In genomic region chr7:16974018-16974417, GRCm38 (mm10) we compare ENCODE assay signal across 11 mouse cellular contexts. TPM values are rescaled to one million over a fixed set of nuclear protein-coding genes. Genes with fewer than 3 reads are reported as not detected.
DNase-seq lines count a peak whose midpoint lies in the region; ATAC-seq and TF ChIP-seq lines count a peak whose summit lies in the region.
"Had no signal": no experiment of that assay in that cellular context is flagged by ENCODE, and none has a peak within 500 bp of the region (broad histone marks: within the 10 kb centered on the region; RNA-seq: fewer than 3 reads in every experiment).

No protein-coding gene starts in this region.

- H3K79me2 ChIP-seq in myocyte (ENCODE audit: control insufficient read depth, insufficient read depth) = no peaks in the 10 kb centered on the region

- H3K4me3 ChIP-seq in limb, embryonic 13.5 days = no peak overlapping the region
- H3K4me3 ChIP-seq in limb, embryonic 10.5 days = no peak overlapping the region
- H3K4me3 ChIP-seq in embryonic facial prominence, embryonic 15.5 days (replicated peaks) = no peak overlapping the region
- no peak overlapping the region for H3K4me3 ChIP-seq in heart, postnatal 0 days (ENCODE audit: low read depth, low read length)
- no peak overlapping the region for H3K4me3 ChIP-seq in myocyte
- H3K4me3 ChIP-seq in forebrain, postnatal 0 days (ENCODE audit: low read depth, low read length) = no peak overlapping the region
- H3K4me3 ChIP-seq: embryonic facial prominence, embryonic 13.5 days had no signal

- no peak for TF ChIP-seq POLR2A in myocyte (IDR thresholded peaks at IDR 0.05; ENCODE audit: insufficient read length, low read depth)

- no peaks in the 10 kb centered on the region for H3K27me3 ChIP-seq in limb, embryonic 13.5 days
- H3K27me3 ChIP-seq in limb, embryonic 10.5 days (ENCODE audit: low read depth, poor library complexity, severe bottlenecking) = no peaks in the 10 kb centered on the region
- no peaks in the 10 kb centered on the region for H3K27me3 ChIP-seq in embryonic facial prominence, embryonic 15.5 days
- H3K27me3 ChIP-seq in heart, postnatal 0 days (ENCODE audit: control insufficient read depth, insufficient read depth, low read length) = no peaks in the 10 kb centered on the region
- no peaks in the 10 kb centered on the region for H3K27me3 ChIP-seq in myocyte (ENCODE audit: control insufficient read depth, insufficient read depth, insufficient read length)
- no peaks in the 10 kb centered on the region for H3K27me3 ChIP-seq in forebrain, postnatal 0 days (ENCODE audit: insufficient read depth, low read length)
- H3K27me3 ChIP-seq: embryonic facial prominence, embryonic 13.5 days had no signal

- no peak overlapping the region for H3K27ac ChIP-seq in limb, embryonic 13.5 days
- H3K27ac ChIP-seq in limb, embryonic 10.5 days = no peak overlapping the region
- no peak overlapping the region for H3K27ac ChIP-seq in embryonic facial prominence, embryonic 15.5 days (replicated peaks)
- 0 out of 2 replicates have a peak overlapping the region, but pooled peaks have one; percentile 53 for H3K27ac ChIP-seq in heart, postnatal 0 days (ENCODE audit: low read depth)
- no peak overlapping the region for H3K27ac ChIP-seq in forebrain, postnatal 0 days (ENCODE audit: low read depth, low read length)
- H3K27ac ChIP-seq: embryonic facial prominence, embryonic 13.5 days had no signal

- TF ChIP-seq CTCF in heart, postnatal 0 days (IDR thresholded peaks at IDR 0.05; ENCODE audit: low read depth) = no peak
- TF ChIP-seq CTCF in forebrain, postnatal 0 days (IDR thresholded peaks at IDR 0.05; ENCODE audit: low read depth) = no peak

- 67% methylated on average over 6 of the region's 6 CpGs for WGBS in limb, embryonic 13.5 days
- 77% methylated on average over 6 of the region's 6 CpGs for WGBS in limb, embryonic 10.5 days
- 57% methylated on average over 6 of the region's 6 CpGs for WGBS in embryonic facial prominence, embryonic 15.5 days
- 15% methylated on average over 6 of the region's 6 CpGs for WGBS in heart, postnatal 0 days
- 62% methylated on average over 6 of the region's 6 CpGs for WGBS in forebrain, postnatal 0 days

- ATAC-seq in limb, embryonic 13.5 days (ENCODE audit: low FRiP score, low read depth) = peak; percentile 72
- ATAC-seq in embryonic facial prominence, embryonic 15.5 days (ENCODE audit: insufficient number of reproducible peaks, low FRiP score, low TSS enrichment, low read depth) = peak; percentile 70; the same call in 1 of the 2 replicates
- peak; percentile 91 for ATAC-seq in heart, postnatal 0 days (ENCODE audit: insufficient read depth, low read depth)
- ATAC-seq in forebrain, postnatal 0 days = no peak

- H3K4me2 ChIP-seq in limb, embryonic 13.5 days (replicated peaks) = no peak overlapping the region
- no peak overlapping the region for H3K4me2 ChIP-seq in embryonic facial prominence, embryonic 15.5 days (replicated peaks)
- H3K4me2 ChIP-seq in heart, postnatal 0 days (ENCODE audit: low read depth, low read length) = no peak overlapping the region
- H3K4me2 ChIP-seq in myocyte (ENCODE audit: low read depth) = peak overlapping the region; percentile 37
- H3K4me2 ChIP-seq in forebrain, postnatal 0 days (ENCODE audit: low read depth) = no peak overlapping the region
- H3K4me2 ChIP-seq: embryonic facial prominence, embryonic 13.5 days; midbrain, embryonic 11.5 days had no signal

- peak; percentile 52; the same call in 1 of the 2 replicates for TF ChIP-seq EP300 in heart, postnatal 0 days (IDR thresholded peaks at IDR 0.05; ENCODE audit: low read depth)

- H3K9me3 ChIP-seq in limb, embryonic 13.5 days = no peaks in the 10 kb centered on the region
- no peaks in the 10 kb centered on the region for H3K9me3 ChIP-seq in limb, embryonic 10.5 days (replicated peaks)
- H3K9me3 ChIP-seq in embryonic facial prominence, embryonic 15.5 days (replicated peaks) = no peaks in the 10 kb centered on the region
- H3K9me3 ChIP-seq in heart, postnatal 0 days (replicated peaks; ENCODE audit: control insufficient read depth, low read length) = no peaks in the 10 kb centered on the region
- no peaks in the 10 kb centered on the region for H3K9me3 ChIP-seq in forebrain, postnatal 0 days (ENCODE audit: low read length)
- H3K9me3 ChIP-seq: embryonic facial prominence, embryonic 13.5 days had no signal

- H3K4me1 ChIP-seq in limb, embryonic 13.5 days = no peaks in the 10 kb centered on the region
- no peaks in the 10 kb centered on the region for H3K4me1 ChIP-seq in limb, embryonic 10.5 days
- H3K4me1 ChIP-seq in embryonic facial prominence, embryonic 15.5 days = no peaks in the 10 kb centered on the region
- 0 out of 2 replicates have a peak, but pooled peaks cover 8% of the 10 kb centered on the region for H3K4me1 ChIP-seq in heart, postnatal 0 days (ENCODE audit: control insufficient read depth, insufficient read depth)
- no peaks in the 10 kb centered on the region for H3K4me1 ChIP-seq in forebrain, postnatal 0 days (ENCODE audit: insufficient read depth)
- H3K4me1 ChIP-seq: embryonic facial prominence, embryonic 13.5 days had no signal

- DNase-seq in limb, embryonic 10.5 days (ENCODE audit: low spot score) = no peak
- DNase-seq in heart, postnatal 0 days (ENCODE audit: low spot score) = peak; percentile 73
- DNase-seq in forebrain, postnatal 0 days = no peak
- DNase-seq in cerebellum, adult 11 months = no peak
- no peak for DNase-seq in testis, postnatal 14 days (ENCODE audit: low spot score)
- DNase-seq: kidney, postnatal 10 days had no signal

- H3ac ChIP-seq in myocyte (ENCODE audit: control insufficient read depth, insufficient read length) = no peak overlapping the region

- no peak overlapping the region for H3K9ac ChIP-seq in limb, embryonic 13.5 days
- no peak overlapping the region for H3K9ac ChIP-seq in embryonic facial prominence, embryonic 15.5 days
- H3K9ac ChIP-seq in heart, postnatal 0 days (replicated peaks; ENCODE audit: low read depth, low read length) = no peak overlapping the region
- H3K9ac ChIP-seq in forebrain, postnatal 0 days = no peak overlapping the region
- H3K9ac ChIP-seq: embryonic facial prominence, embryonic 13.5 days had no signal

- H3K36me3 ChIP-seq in limb, embryonic 13.5 days = no peaks in the 10 kb centered on the region
- H3K36me3 ChIP-seq in limb, embryonic 10.5 days = no peaks in the 10 kb centered on the region
- H3K36me3 ChIP-seq in embryonic facial prominence, embryonic 15.5 days = no peaks in the 10 kb centered on the region
- no peaks in the 10 kb centered on the region for H3K36me3 ChIP-seq in heart, postnatal 0 days (replicated peaks; ENCODE audit: control insufficient read depth, insufficient read depth, low read length)
- no peaks in the 10 kb centered on the region for H3K36me3 ChIP-seq in myocyte (ENCODE audit: control insufficient read depth, insufficient read depth)
- no peaks in the 10 kb centered on the region for H3K36me3 ChIP-seq in forebrain, postnatal 0 days (ENCODE audit: insufficient read depth)
- H3K36me3 ChIP-seq: embryonic facial prominence, embryonic 13.5 days had no signal

RNA-seq across cellular contexts. Expression of gene Gm42372, which starts 8.9 kb away (rescaled TPM):
- 0.27 and 0.31 TPM in 2 replicates for polyA plus RNA-seq in limb, embryonic 13.5 days (2015; fragmentation: Nextera tagmentation; extraction: Ambion mirVana)
- polyA plus RNA-seq in limb, embryonic 10.5 days (2016; fragmentation: Nextera tagmentation; extraction: Ambion mirVana) = 0.96 and 0.98 TPM in 2 replicates
- polyA plus RNA-seq in embryonic facial prominence, embryonic 15.5 days (2015; fragmentation: Nextera tagmentation; extraction: Ambion mirVana) = 0.28 and 0.32 TPM in 2 replicates
- total RNA-seq in heart, postnatal 0 days (2014; rRNA removed; ENCODE audit: low replicate concordance) = not detected in 2 replicates
- not detected in 2 replicates for polyA plus RNA-seq in heart, postnatal 0 days (2015; fragmentation: Nextera tagmentation; extraction: Ambion mirVana)
- not detected for polyA plus RNA-seq in myocyte (2012; fragmentation: generic; extraction: Trizol)
- total RNA-seq in forebrain, postnatal 0 days (2014; rRNA removed) = 34.9 and 40.0 TPM in 2 replicates
- 4.0 and 5.9 TPM in 2 replicates for polyA plus RNA-seq in forebrain, postnatal 0 days (2015; fragmentation: Nextera tagmentation; extraction: Ambion mirVana)

RNA-seq across cellular contexts. Expression of gene Pnmal1, which starts 14.5 kb away (rescaled TPM):
- polyA plus RNA-seq in limb, embryonic 13.5 days (2015; fragmentation: Nextera tagmentation; extraction: Ambion mirVana) = 1.00 and 1.0 TPM in 2 replicates
- polyA plus RNA-seq in limb, embryonic 10.5 days (2016; fragmentation: Nextera tagmentation; extraction: Ambion mirVana) = 0.79 and 1.5 TPM in 2 replicates
- 1.8 and 2.9 TPM in 2 replicates for polyA plus RNA-seq in embryonic facial prominence, embryonic 15.5 days (2015; fragmentation: Nextera tagmentation; extraction: Ambion mirVana)
- total RNA-seq in heart, postnatal 0 days (2014; rRNA removed; ENCODE audit: low replicate concordance) = 0.08 TPM in 1 of 2 replicates, not detected in the other
- polyA plus RNA-seq in heart, postnatal 0 days (2015; fragmentation: Nextera tagmentation; extraction: Ambion mirVana) = 0.04 TPM in 2 replicates
- 0.05 TPM for polyA plus RNA-seq in myocyte (2012; fragmentation: generic; extraction: Trizol)
- total RNA-seq in forebrain, postnatal 0 days (2014; rRNA removed) = 53.4 and 64.8 TPM in 2 replicates
- 51.1 and 61.5 TPM in 2 replicates for polyA plus RNA-seq in forebrain, postnatal 0 days (2015; fragmentation: Nextera tagmentation; extraction: Ambion mirVana)

RNA-seq across cellular contexts. Expression of gene Ccdc8, which starts 18.5 kb away (rescaled TPM):
- polyA plus RNA-seq in limb, embryonic 13.5 days (2015; fragmentation: Nextera tagmentation; extraction: Ambion mirVana) = 33.0 and 33.1 TPM in 2 replicates
- 13.7 and 13.8 TPM in 2 replicates for polyA plus RNA-seq in limb, embryonic 10.5 days (2016; fragmentation: Nextera tagmentation; extraction: Ambion mirVana)
- 41.5 and 43.9 TPM in 2 replicates for polyA plus RNA-seq in embryonic facial prominence, embryonic 15.5 days (2015; fragmentation: Nextera tagmentation; extraction: Ambion mirVana)
- 30.8 and 31.2 TPM in 2 replicates for total RNA-seq in heart, postnatal 0 days (2014; rRNA removed; ENCODE audit: low replicate concordance)
- 10.0 and 11.7 TPM in 2 replicates for polyA plus RNA-seq in heart, postnatal 0 days (2015; fragmentation: Nextera tagmentation; extraction: Ambion mirVana)
- 21.0 TPM for polyA plus RNA-seq in myocyte (2012; fragmentation: generic; extraction: Trizol)
- 4.0 and 5.2 TPM in 2 replicates for total RNA-seq in forebrain, postnatal 0 days (2014; rRNA removed)
- polyA plus RNA-seq in forebrain, postnatal 0 days (2015; fragmentation: Nextera tagmentation; extraction: Ambion mirVana) = 1.5 and 2.0 TPM in 2 replicates

RNA-seq across cellular contexts. Expression of gene Pnmal2, which starts 29.5 kb away (rescaled TPM):
- polyA plus RNA-seq in limb, embryonic 13.5 days (2015; fragmentation: Nextera tagmentation; extraction: Ambion mirVana) = 22.7 and 23.4 TPM in 2 replicates
- 2.6 and 5.7 TPM in 2 replicates for polyA plus RNA-seq in limb, embryonic 10.5 days (2016; fragmentation: Nextera tagmentation; extraction: Ambion mirVana)
- 22.4 and 26.0 TPM in 2 replicates for polyA plus RNA-seq in embryonic facial prominence, embryonic 15.5 days (2015; fragmentation: Nextera tagmentation; extraction: Ambion mirVana)
- 2.9 and 4.0 TPM in 2 replicates for total RNA-seq in heart, postnatal 0 days (2014; rRNA removed; ENCODE audit: low replicate concordance)
- 3.0 and 3.4 TPM in 2 replicates for polyA plus RNA-seq in heart, postnatal 0 days (2015; fragmentation: Nextera tagmentation; extraction: Ambion mirVana)
- polyA plus RNA-seq in myocyte (2012; fragmentation: generic; extraction: Trizol) = 44.4 TPM
- total RNA-seq in forebrain, postnatal 0 days (2014; rRNA removed) = 98.9 and 133 TPM in 2 replicates
- 87.5 and 134 TPM in 2 replicates for polyA plus RNA-seq in forebrain, postnatal 0 days (2015; fragmentation: Nextera tagmentation; extraction: Ambion mirVana)

RNA-seq across cellular contexts. Expression of gene Calm3, which starts 50.1 kb away (rescaled TPM):
- 103 and 115 TPM in 2 replicates for polyA plus RNA-seq in limb, embryonic 13.5 days (2015; fragmentation: Nextera tagmentation; extraction: Ambion mirVana)
- polyA plus RNA-seq in limb, embryonic 10.5 days (2016; fragmentation: Nextera tagmentation; extraction: Ambion mirVana) = 127 and 134 TPM in 2 replicates
- 117 and 138 TPM in 2 replicates for polyA plus RNA-seq in embryonic facial prominence, embryonic 15.5 days (2015; fragmentation: Nextera tagmentation; extraction: Ambion mirVana)
- total RNA-seq in heart, postnatal 0 days (2014; rRNA removed; ENCODE audit: low replicate concordance) = 342 and 417 TPM in 2 replicates
- 101 and 107 TPM in 2 replicates for polyA plus RNA-seq in heart, postnatal 0 days (2015; fragmentation: Nextera tagmentation; extraction: Ambion mirVana)
- 336 TPM for polyA plus RNA-seq in myocyte (2012; fragmentation: generic; extraction: Trizol)
- total RNA-seq in forebrain, postnatal 0 days (2014; rRNA removed) = 1,323 and 1,444 TPM in 2 replicates
- 403 and 424 TPM in 2 replicates for polyA plus RNA-seq in forebrain, postnatal 0 days (2015; fragmentation: Nextera tagmentation; extraction: Ambion mirVana)

Comparison
In these comparisons a context has a peak if more than half of its experiments do, and no peak if none do; other contexts are left out.
1. RNA of gene Pnmal1, which starts 14.5 kb away (polyA plus RNA-seq): 51.1 to 61.5 TPM in forebrain, postnatal 0 days; 1.8 to 2.9 TPM in embryonic facial prominence, embryonic 15.5 days, 0.79 to 1.5 TPM in limb, embryonic 10.5 days, 1.00 to 1.0 TPM in limb, embryonic 13.5 days, 0.05 TPM in myocyte (single experiment) and 0.04 TPM in heart, postnatal 0 days; every median in the first group is over 10 times any median in the second.